Comparison of ENCODE assay signal across 8 mouse cellular contexts in genomic region chr1:91366215-91367108, GRCm38 (mm10). TPM values are rescaled to one million over a fixed set of nuclear protein-coding genes. Genes with fewer than 3 reads are reported as not detected.
A peak's percentile ranks its signal among the peaks of the same experiment; 100 is the strongest.
DNase-seq lines count a peak whose midpoint lies in the region; ATAC-seq and TF ChIP-seq lines count a peak whose summit lies in the region.

Erfe (plus strand) TSS chr1:91366430.

- peak; percentile 68 for TF ChIP-seq CTCF in testis, adult 2 months (IDR thresholded peaks at IDR 0.05; ENCODE audit: control insufficient read depth, insufficient read depth, insufficient replicate concordance, low read depth, low read length)

- WGBS in intestine, embryonic 15.5 days = 1% methylated on average over 66 of the region's 68 CpGs
- WGBS in liver, embryonic 13.5 days (ENCODE audit: insufficient replicate concordance) = under 1% methylated on average over 56 of the region's 68 CpGs

- intact Hi-C loops in gastrocnemius, postnatal 36 days (cut with DNase I) = no loop called here

- peak within 1 kb of the TSS; percentile 97 for H3K4me2 ChIP-seq in intestine, embryonic 15.5 days (replicated peaks)
- peak within 1 kb of the TSS; percentile 98 for H3K4me2 ChIP-seq in liver, embryonic 13.5 days

- peak; percentile 64 to 71 for DNase-seq in layer of hippocampus, postnatal 10 days (ENCODE audit: low spot score in 2 of 2)
- DNase-seq in layer of hippocampus, adult 9-10 months (ENCODE audit: low spot score) = no peak
- DNase-seq in gastrocnemius, postnatal 36 days = peak; percentile 63 to 68
- peak; percentile 75 for DNase-seq in liver, embryonic 13.5 days
- peak; percentile 79 for DNase-seq in neural tube, embryonic 10.5 days (ENCODE audit: extremely low spot score, low spot score)

- H3K9ac ChIP-seq in intestine, embryonic 15.5 days = peak within 1 kb of the TSS; percentile 76
- peak within 1 kb of the TSS; percentile 89 for H3K9ac ChIP-seq in liver, embryonic 13.5 days

- H3K36me3 ChIP-seq in intestine, embryonic 15.5 days = peaks cover 6% of the 10 kb centered on the region
- H3K36me3 ChIP-seq in liver, embryonic 13.5 days = peaks cover 34% of the 10 kb centered on the region
- no peaks in the 10 kb centered on the region for H3K36me3 ChIP-seq in testis, adult 2 months (ENCODE audit: control insufficient read depth, insufficient read depth, low read length)

- ATAC-seq in common myeloid progenitor, adult 5-6 weeks (replicated peaks; ENCODE audit: low read depth, poor library complexity, severe bottlenecking) = peak; percentile 83
- ATAC-seq in intestine, embryonic 15.5 days = peak; percentile 79
- peak; percentile 91 for ATAC-seq in liver, embryonic 13.5 days (ENCODE audit: low read depth)

- H3K4me3 ChIP-seq in intestine, embryonic 15.5 days (replicated peaks) = peak within 1 kb of the TSS; percentile 59
- H3K4me3 ChIP-seq in liver, embryonic 13.5 days (replicated peaks) = peak within 1 kb of the TSS; percentile 77
- H3K4me3 ChIP-seq in testis, adult 2 months (ENCODE audit: control insufficient read depth, low read depth, low read length) = peak within 1 kb of the TSS; percentile 82

- H3K27ac ChIP-seq in intestine, embryonic 15.5 days = peak within 1 kb of the TSS; percentile 75
- H3K27ac ChIP-seq in liver, embryonic 13.5 days = peak within 1 kb of the TSS; percentile 81
- no peak within 1 kb of the TSS for H3K27ac ChIP-seq in testis, adult 2 months (ENCODE audit: control insufficient read depth, insufficient read depth, low read depth, low read length)

- peaks cover 20% of the 10 kb centered on the region for H3K4me1 ChIP-seq in intestine, embryonic 15.5 days (replicated peaks)
- H3K4me1 ChIP-seq in liver, embryonic 13.5 days (replicated peaks) = peaks cover 45% of the 10 kb centered on the region
- H3K4me1 ChIP-seq in testis, adult 2 months (ENCODE audit: control insufficient read depth, insufficient read depth, low read length) = peaks cover 17% of the 10 kb centered on the region

- H3K9me3 ChIP-seq in intestine, embryonic 15.5 days = no peaks in the 10 kb centered on the region
- no peaks in the 10 kb centered on the region for H3K9me3 ChIP-seq in liver, embryonic 13.5 days (replicated peaks)

- H3K27me3 ChIP-seq in intestine, embryonic 15.5 days (replicated peaks) = no peaks in the 10 kb centered on the region
- no peaks in the 10 kb centered on the region; the same call in 1 of the 2 replicates for H3K27me3 ChIP-seq in liver, embryonic 13.5 days
- no peaks in the 10 kb centered on the region for H3K27me3 ChIP-seq in testis, adult 2 months (ENCODE audit: control insufficient read depth, insufficient read depth, low read length)

- TF ChIP-seq POLR2A in testis, adult 2 months (IDR thresholded peaks at IDR 0.05; ENCODE audit: control insufficient read depth, low read depth, low read length) = no peak

RNA-seq across cellular contexts. Expression of gene Erfe, which starts in this region (rescaled TPM):
- under 1 TPM; 0.18 to 0.57 TPM for total RNA-seq in layer of hippocampus, postnatal 10 days (2021)
- 0.58 and 0.73 TPM in 2 replicates for total RNA-seq in common myeloid progenitor, adult 5-6 weeks (2017)
- total RNA-seq in gastrocnemius, postnatal 36 days (2021) = 1 to 10 TPM; 1.8 to 2.1 TPM
- polyA plus RNA-seq in intestine, embryonic 15.5 days (2015; fragmentation: Nextera tagmentation; extraction: Ambion mirVana) = 9.5 and 10.0 TPM in 2 replicates
- 4.5 and 4.7 TPM in 2 replicates for polyA plus RNA-seq in liver, embryonic 13.5 days (2015; fragmentation: Nextera tagmentation; extraction: Ambion mirVana)
- polyA plus RNA-seq in testis, adult 2 months (2012; rRNA removed) = 0.90 and 1.2 TPM in 2 replicates

Comparison
In these comparisons a context has a peak if more than half of its experiments do, and no peak if none do; other contexts are left out.
1. Peak in DNase-seq in layer of hippocampus, postnatal 10 days; RNA of the gene not detected or under 1 TPM.
2. Peak in ATAC-seq in common myeloid progenitor, adult 5-6 weeks; RNA of the gene not detected or under 1 TPM.